Comparison of ENCODE assay signal across 9 mouse cellular contexts in genomic region chr7:133037618-133038017, GRCm38 (mm10).
DNase-seq lines count a peak whose midpoint lies in the region; ATAC-seq and TF ChIP-seq lines count a peak whose summit lies in the region.
"Had no signal": no experiment of that assay in that cellular context is flagged by ENCODE, and none has a peak within 500 bp of the region (broad histone marks: within the 10 kb centered on the region; RNA-seq: fewer than 3 reads in every experiment).

No protein-coding gene starts in this region.

- H3K36me3 ChIP-seq in heart, adult 2 months (ENCODE audit: control insufficient read depth, insufficient read depth, low read length): peaks cover 10% of the 10 kb centered on the region
- no peaks in the 10 kb centered on the region for H3K36me3 ChIP-seq in midbrain, embryonic 11.5 days (ENCODE audit: control insufficient read depth, insufficient read depth, low read length)
- no peaks in the 10 kb centered on the region for H3K36me3 ChIP-seq in midbrain, embryonic 13.5 days
- H3K36me3 ChIP-seq in limb, embryonic 11.5 days (ENCODE audit: control insufficient read depth, insufficient read depth, low read length): no peaks in the 10 kb centered on the region
- no peaks in the 10 kb centered on the region for H3K36me3 ChIP-seq in stomach, postnatal 0 days (ENCODE audit: control insufficient read depth, insufficient read depth, low read length)
- H3K36me3 ChIP-seq: liver, embryonic 12.5 days had no signal

- H3K27me3 ChIP-seq in heart, adult 2 months (ENCODE audit: control insufficient read depth, insufficient read depth, low read length): no peaks in the 10 kb centered on the region
- H3K27me3 ChIP-seq in midbrain, embryonic 11.5 days (ENCODE audit: control insufficient read depth, insufficient read depth, low read length): no peaks in the 10 kb centered on the region
- no peaks in the 10 kb centered on the region for H3K27me3 ChIP-seq in midbrain, embryonic 13.5 days
- H3K27me3 ChIP-seq in limb, embryonic 11.5 days (ENCODE audit: control insufficient read depth, insufficient read depth, low read length): no peaks in the 10 kb centered on the region
- H3K27me3 ChIP-seq in stomach, postnatal 0 days (ENCODE audit: control insufficient read depth, insufficient read depth, low read length): no peaks in the 10 kb centered on the region
- H3K27me3 ChIP-seq: liver, embryonic 12.5 days had no signal

- H3K4me1 ChIP-seq in heart, adult 2 months (ENCODE audit: control insufficient read depth, insufficient read depth, low read length): peaks cover 38% of the 10 kb centered on the region
- H3K4me1 ChIP-seq in midbrain, embryonic 11.5 days (ENCODE audit: control insufficient read depth, insufficient read depth, low read length): peaks cover 42% of the 10 kb centered on the region
- H3K4me1 ChIP-seq in midbrain, embryonic 13.5 days (replicated peaks): peaks cover 62% of the 10 kb centered on the region
- H3K4me1 ChIP-seq in limb, embryonic 11.5 days (ENCODE audit: control insufficient read depth, insufficient read depth, low read length): peaks cover 65% of the 10 kb centered on the region
- peaks cover 26% of the 10 kb centered on the region for H3K4me1 ChIP-seq in stomach, postnatal 0 days (replicated peaks; ENCODE audit: control insufficient read depth, insufficient read depth)

- peaks cover 6% of the 10 kb centered on the region for H3K79me2 ChIP-seq in heart, adult 2 months (replicated peaks; ENCODE audit: control insufficient read depth, insufficient read depth, low read length)

- no peak overlapping the region for H3K9ac ChIP-seq in heart, adult 2 months (ENCODE audit: low read depth, low read length)
- no peak overlapping the region for H3K9ac ChIP-seq in midbrain, embryonic 11.5 days (ENCODE audit: low read length)
- no peak overlapping the region for H3K9ac ChIP-seq in midbrain, embryonic 13.5 days (replicated peaks)
- H3K9ac ChIP-seq in limb, embryonic 11.5 days (ENCODE audit: low read length): no peak overlapping the region
- H3K9ac ChIP-seq in stomach, postnatal 0 days (ENCODE audit: low read length): no peak overlapping the region
- H3K9ac ChIP-seq: liver, embryonic 12.5 days had no signal

- H3K4me3 ChIP-seq in heart, adult 2 months: no peak overlapping the region
- H3K4me3 ChIP-seq in midbrain, embryonic 11.5 days (ENCODE audit: low read depth, low read length): no peak overlapping the region
- no peak overlapping the region for H3K4me3 ChIP-seq in midbrain, embryonic 13.5 days (replicated peaks)
- H3K4me3 ChIP-seq in limb, embryonic 11.5 days (ENCODE audit: low read depth, low read length): no peak overlapping the region
- no peak overlapping the region for H3K4me3 ChIP-seq in stomach, postnatal 0 days (ENCODE audit: low read depth, low read length)
- H3K4me3 ChIP-seq: liver, embryonic 12.5 days had no signal

- no peak for TF ChIP-seq CTCF in heart, adult 2 months (IDR thresholded peaks at IDR 0.05)
- TF ChIP-seq CTCF in stomach, postnatal 0 days (IDR thresholded peaks at IDR 0.05; ENCODE audit: low read depth): no peak

- H3K27ac ChIP-seq in heart, adult 2 months: peak overlapping the region; percentile 64
- H3K27ac ChIP-seq in midbrain, embryonic 11.5 days (ENCODE audit: low read depth, low read length): peak overlapping the region; percentile 15; the same call in 1 of the 2 replicates
- H3K27ac ChIP-seq in midbrain, embryonic 13.5 days: no peak overlapping the region
- peak overlapping the region; percentile 81 for H3K27ac ChIP-seq in limb, embryonic 11.5 days (replicated peaks; ENCODE audit: low read depth, low read length)
- peak overlapping the region; percentile 74 for H3K27ac ChIP-seq in stomach, postnatal 0 days (replicated peaks)
- H3K27ac ChIP-seq: liver, embryonic 12.5 days had no signal

- WGBS in heart, adult 2 months: 24% methylated on average over 4 of the region's 4 CpGs
- WGBS in midbrain, embryonic 11.5 days: 57% methylated on average over 4 of the region's 4 CpGs
- WGBS in midbrain, embryonic 13.5 days: 59% methylated on average over 4 of the region's 4 CpGs
- 3% methylated on average over 4 of the region's 4 CpGs for WGBS in limb, embryonic 11.5 days
- 35% methylated on average over 4 of the region's 4 CpGs for WGBS in stomach, postnatal 0 days

- intact Hi-C loops in heart, adult 2 months (cut with DNase I): no loop called here
- intact Hi-C loops in heart, postnatal 25 days (cut with DNase I): loop anchor here (10.0 kb wide), 1 partner anchor 517 kb away; no protein-coding TSS in a partner anchor

- no peak for DNase-seq in heart, adult 2 months
- no peak for DNase-seq in heart, postnatal 25 days (ENCODE audit: low spot score)
- no peak for DNase-seq in midbrain, embryonic 11.5 days (ENCODE audit: low spot score, missing footprints)
- DNase-seq in limb, embryonic 11.5 days (ENCODE audit: low spot score): peak; percentile 72
- no peak for DNase-seq in stomach, postnatal 0 days (ENCODE audit: low spot score)
- DNase-seq in right cerebral cortex, adult 18-20 months: no peak

- no peak for ATAC-seq in midbrain, embryonic 11.5 days (ENCODE audit: low FRiP score)
- no peak for ATAC-seq in midbrain, embryonic 13.5 days
- ATAC-seq in limb, embryonic 11.5 days (ENCODE audit: insufficient number of reproducible peaks, low FRiP score, low TSS enrichment, low read depth): no peak; the same call in 1 of the 2 replicates
- no peak for ATAC-seq in stomach, postnatal 0 days (ENCODE audit: low FRiP score, low TSS enrichment)
- no peak for ATAC-seq in megakaryocyte, adult 5-6 weeks (ENCODE audit: poor library complexity, severe bottlenecking)
- ATAC-seq: liver, embryonic 12.5 days had no signal

- no peaks in the 10 kb centered on the region for H3K9me3 ChIP-seq in midbrain, embryonic 11.5 days (ENCODE audit: control insufficient read depth, low read length)
- no peaks in the 10 kb centered on the region for H3K9me3 ChIP-seq in midbrain, embryonic 13.5 days
- H3K9me3 ChIP-seq in limb, embryonic 11.5 days (ENCODE audit: control insufficient read depth, low read length): no peaks in the 10 kb centered on the region
- no peaks in the 10 kb centered on the region for H3K9me3 ChIP-seq in stomach, postnatal 0 days (ENCODE audit: control insufficient read depth, low read length)
- H3K9me3 ChIP-seq: liver, embryonic 12.5 days had no signal

- no peak for TF ChIP-seq EP300 in heart, adult 2 months (IDR thresholded peaks at IDR 0.05; ENCODE audit: insufficient read depth, low read depth, low read length)
- TF ChIP-seq EP300 in stomach, postnatal 0 days (optimal IDR thresholded peaks at IDR 0.05): no peak

- H3K4me2 ChIP-seq in midbrain, embryonic 11.5 days: no peak overlapping the region
- no peak overlapping the region for H3K4me2 ChIP-seq in midbrain, embryonic 13.5 days (replicated peaks)
- 0 out of 2 replicates have a peak overlapping the region, but pooled peaks have one; percentile 7 for H3K4me2 ChIP-seq in limb, embryonic 11.5 days (ENCODE audit: low read depth, severe bottlenecking)
- no peak overlapping the region for H3K4me2 ChIP-seq in stomach, postnatal 0 days (replicated peaks; ENCODE audit: low read depth)
- H3K4me2 ChIP-seq: liver, embryonic 12.5 days had no signal

- TF ChIP-seq POLR2A in heart, adult 2 months (IDR thresholded peaks at IDR 0.05; ENCODE audit: insufficient read depth, low read depth, low read length): no peak
